ENCODE assay signal across 9 mouse cellular contexts in genomic region chr13:56698391-56698790, GRCm38 (mm10). TPM values are rescaled to one million over a fixed set of nuclear protein-coding genes. Genes with fewer than 3 reads are reported as not detected.
A peak's percentile ranks its signal among the peaks of the same experiment; 100 is the strongest.
DNase-seq lines count a peak whose midpoint lies in the region; ATAC-seq lines count a peak whose summit lies in the region.
"Had no signal": no experiment of that assay in that cellular context is flagged by ENCODE, and none has a peak within 500 bp of the region (broad histone marks: within the 10 kb centered on the region; RNA-seq: fewer than 3 reads in every experiment).

No protein-coding gene starts in this region.

- no peak overlapping the region for H3K4me3 ChIP-seq in heart, embryonic 12.5 days
- H3K4me3 ChIP-seq in forebrain, embryonic 15.5 days: no peak overlapping the region
- no peak overlapping the region for H3K4me3 ChIP-seq in midbrain, embryonic 15.5 days

- DNase-seq in heart, postnatal 25 days (ENCODE audit: low spot score): no peak
- DNase-seq in layer of hippocampus, adult 8-10 months (ENCODE audit: low spot score in 2 of 2): peak; percentile 78 to 84
- no peak for DNase-seq in adrenal gland, adult 18-20 months (ENCODE audit: low spot score in 2 of 2)
- no peak for DNase-seq in lung, adult 18-20 months

- 44% methylated on average over 9 of the region's 9 CpGs for WGBS in heart, embryonic 12.5 days
- WGBS in forebrain, embryonic 15.5 days: 2% methylated on average over 9 of the region's 9 CpGs
- WGBS in midbrain, embryonic 15.5 days: 15% methylated on average over 9 of the region's 9 CpGs

- H3K9me3 ChIP-seq in heart, embryonic 12.5 days (replicated peaks): peaks cover 5% of the 10 kb centered on the region; the same call in 1 of the 2 replicates
- no peaks in the 10 kb centered on the region for H3K9me3 ChIP-seq in forebrain, embryonic 15.5 days
- H3K9me3 ChIP-seq in midbrain, embryonic 15.5 days: no peaks in the 10 kb centered on the region

- H3K27ac ChIP-seq in heart, embryonic 12.5 days (ENCODE audit: poor library complexity, severe bottlenecking): no peak overlapping the region; the same call in 1 of the 2 replicates
- H3K27ac ChIP-seq in forebrain, embryonic 15.5 days (replicated peaks): peak overlapping the region; percentile 89
- H3K27ac ChIP-seq in midbrain, embryonic 15.5 days: peak overlapping the region; percentile 70

- H3K36me3 ChIP-seq in heart, embryonic 12.5 days: no peaks in the 10 kb centered on the region
- no peaks in the 10 kb centered on the region for H3K36me3 ChIP-seq in forebrain, embryonic 15.5 days
- H3K36me3 ChIP-seq in midbrain, embryonic 15.5 days (replicated peaks): no peaks in the 10 kb centered on the region

- H3K27me3 ChIP-seq in heart, embryonic 12.5 days (replicated peaks): no peaks in the 10 kb centered on the region
- H3K27me3 ChIP-seq in forebrain, embryonic 15.5 days: no peaks in the 10 kb centered on the region
- H3K27me3 ChIP-seq in midbrain, embryonic 15.5 days (replicated peaks): no peaks in the 10 kb centered on the region

- intact Hi-C loops in heart, postnatal 25 days (cut with DNase I): no loop called here

- peaks cover 24% of the 10 kb centered on the region for H3K4me1 ChIP-seq in heart, embryonic 12.5 days (replicated peaks)
- H3K4me1 ChIP-seq in forebrain, embryonic 15.5 days: peaks cover 35% of the 10 kb centered on the region
- H3K4me1 ChIP-seq in midbrain, embryonic 15.5 days: peaks cover 27% of the 10 kb centered on the region

- H3K9ac ChIP-seq in heart, embryonic 12.5 days: no peak overlapping the region
- no peak overlapping the region for H3K9ac ChIP-seq in forebrain, embryonic 15.5 days (replicated peaks)
- H3K9ac ChIP-seq in midbrain, embryonic 15.5 days: no peak overlapping the region

- ATAC-seq in heart, embryonic 12.5 days (ENCODE audit: insufficient number of reproducible peaks, low FRiP score): no peak
- 0 out of 2 replicates have a peak, but pooled peaks have one; percentile 6 for ATAC-seq in cerebellum, adult (ENCODE audit: insufficient number of reproducible peaks, low FRiP score, low TSS enrichment)
- ATAC-seq in forebrain, embryonic 15.5 days (replicated peaks): peak; percentile 82
- ATAC-seq in midbrain, embryonic 15.5 days (replicated peaks): no peak

- H3K4me2 ChIP-seq in heart, embryonic 12.5 days: peak overlapping the region; percentile 1; the same call in 1 of the 2 replicates
- H3K4me2 ChIP-seq in forebrain, embryonic 15.5 days (replicated peaks): peak overlapping the region; percentile 5; the same call in 1 of the 2 replicates
- H3K4me2 ChIP-seq in midbrain, embryonic 15.5 days: 0 out of 2 replicates have a peak overlapping the region, but pooled peaks have one; percentile 20

RNA-seq across cellular contexts. Expression of gene Smad5, which starts 4.4 kb away (rescaled TPM):
- polyA plus RNA-seq in heart, embryonic 12.5 days (2016; fragmentation: Nextera tagmentation; extraction: Ambion mirVana): 24.3 and 25.7 TPM in 2 replicates
- total RNA-seq in heart, postnatal 25 days (2021): 10 to 100 TPM; 29.5 to 34.6 TPM
- 32.9 and 34.4 TPM in 2 replicates for polyA plus RNA-seq in forebrain, embryonic 15.5 days (2015; fragmentation: Nextera tagmentation; extraction: Ambion mirVana)
- 10 to 100 TPM; 27.1 to 28.8 (median 27.7) TPM for total RNA-seq in layer of hippocampus, adult 8-10 months (2022)
- polyA plus RNA-seq in midbrain, embryonic 15.5 days (2015; fragmentation: Nextera tagmentation; extraction: Ambion mirVana): 20.8 and 21.2 TPM in 2 replicates
- 10 to 100 TPM; 40.4 to 51.7 TPM for total RNA-seq in adrenal gland, adult 18-20 months (2021)

RNA-seq across cellular contexts. Expression of gene Gm45623, which starts 55.2 kb away (rescaled TPM):
- 0.27 and 0.63 TPM in 2 replicates for polyA plus RNA-seq in heart, embryonic 12.5 days (2016; fragmentation: Nextera tagmentation; extraction: Ambion mirVana)
- not detected for total RNA-seq in heart, postnatal 25 days (2021)
- 0.74 and 0.98 TPM in 2 replicates for polyA plus RNA-seq in forebrain, embryonic 15.5 days (2015; fragmentation: Nextera tagmentation; extraction: Ambion mirVana)
- total RNA-seq in layer of hippocampus, adult 8-10 months (2022): 1 to 10 TPM; 1.1 to 1.4 (median 1.2) TPM
- polyA plus RNA-seq in midbrain, embryonic 15.5 days (2015; fragmentation: Nextera tagmentation; extraction: Ambion mirVana): 2.7 and 3.1 TPM in 2 replicates
- not detected for total RNA-seq in adrenal gland, adult 18-20 months (2021)
- total RNA-seq: common myeloid progenitor, adult 5-6 weeks had no signal

Comparison
In these comparisons a context has a peak if more than half of its experiments do, and no peak if none do; other contexts are left out.
1. ATAC-seq: peak in cerebellum, adult (single experiment) and forebrain, embryonic 15.5 days (single experiment); none in heart, embryonic 12.5 days (single experiment) and midbrain, embryonic 15.5 days (single experiment).
2. DNase-seq: peak in layer of hippocampus, adult 8-10 months (2 of 2); none in heart, postnatal 25 days (single experiment), adrenal gland, adult 18-20 months (0 of 2) and lung, adult 18-20 months (0 of 2).
3. Peak in every context shown above with its lines, with median percentiles within 50 percentile points of each other: H3K4me2 ChIP-seq.